In genomic region chr19:24998561-24998960, GRCm38 (mm10) we compare ENCODE assay signal across 8 mouse cellular contexts. TPM values are rescaled to one million over a fixed set of nuclear protein-coding genes. Genes with fewer than 3 reads are reported as not detected.
DNase-seq lines count a peak whose midpoint lies in the region; ATAC-seq and TF ChIP-seq lines count a peak whose summit lies in the region.

No protein-coding gene starts in this region.

- H3K27me3 ChIP-seq in erythroblast, embryonic 14.5 days (ENCODE audit: control insufficient read depth), result peaks cover 29% of the 10 kb centered on the region
- H3K27me3 ChIP-seq in kidney, embryonic 16.5 days (ENCODE audit: insufficient read depth, low read length), result peaks cover 27% of the 10 kb centered on the region
- 0 out of 2 replicates have a peak, but pooled peaks cover 7% of the 10 kb centered on the region for H3K27me3 ChIP-seq in intestine, postnatal 0 days (replicated peaks; ENCODE audit: control insufficient read depth, insufficient read depth, low read length)
- H3K27me3 ChIP-seq in midbrain, postnatal 0 days (ENCODE audit: insufficient read depth, low read length), result peaks cover 40% of the 10 kb centered on the region

- peak overlapping the region; percentile 76 for H3K9ac ChIP-seq in kidney, embryonic 16.5 days (replicated peaks; ENCODE audit: low read length)
- no peak overlapping the region for H3K9ac ChIP-seq in intestine, postnatal 0 days (ENCODE audit: low read depth, low read length)
- H3K9ac ChIP-seq in midbrain, postnatal 0 days (replicated peaks; ENCODE audit: low read length, poor library complexity, severe bottlenecking), result no peak overlapping the region

- peak overlapping the region; percentile 71 for H3K4me3 ChIP-seq in erythroblast, embryonic 14.5 days (replicated peaks)
- H3K4me3 ChIP-seq in kidney, embryonic 16.5 days (ENCODE audit: low read length), result peak overlapping the region; percentile 69; the same call in 1 of the 2 replicates
- H3K4me3 ChIP-seq in intestine, postnatal 0 days (ENCODE audit: low read depth, low read length), result peak overlapping the region; percentile 74
- H3K4me3 ChIP-seq in midbrain, postnatal 0 days (ENCODE audit: low read depth, low read length), result peak overlapping the region; percentile 73; the same call in 1 of the 2 replicates

- H3K36me3 ChIP-seq in erythroblast, embryonic 14.5 days (ENCODE audit: control insufficient read depth), result no peaks in the 10 kb centered on the region
- no peaks in the 10 kb centered on the region for H3K36me3 ChIP-seq in kidney, embryonic 16.5 days (ENCODE audit: insufficient read depth, low read length)
- H3K36me3 ChIP-seq in intestine, postnatal 0 days (ENCODE audit: control insufficient read depth, insufficient read depth), result no peaks in the 10 kb centered on the region
- no peaks in the 10 kb centered on the region for H3K36me3 ChIP-seq in midbrain, postnatal 0 days (ENCODE audit: insufficient read depth, low read length)

- H3K9me3 ChIP-seq in erythroblast, embryonic 14.5 days (ENCODE audit: control insufficient read depth, low read length), result no peaks in the 10 kb centered on the region
- no peaks in the 10 kb centered on the region for H3K9me3 ChIP-seq in kidney, embryonic 16.5 days (ENCODE audit: low read length)
- no peaks in the 10 kb centered on the region for H3K9me3 ChIP-seq in intestine, postnatal 0 days (ENCODE audit: control insufficient read depth)
- no peaks in the 10 kb centered on the region for H3K9me3 ChIP-seq in midbrain, postnatal 0 days (ENCODE audit: low read length)

- no peak for TF ChIP-seq CTCF in intestine, postnatal 0 days (IDR thresholded peaks at IDR 0.05; ENCODE audit: low read depth)
- TF ChIP-seq CTCF in midbrain, postnatal 0 days (IDR thresholded peaks at IDR 0.05), result no peak

- no peak overlapping the region for H3K27ac ChIP-seq in kidney, embryonic 16.5 days (ENCODE audit: low read length)
- H3K27ac ChIP-seq in intestine, postnatal 0 days (ENCODE audit: low read depth, low read length), result no peak overlapping the region
- no peak overlapping the region for H3K27ac ChIP-seq in midbrain, postnatal 0 days (ENCODE audit: low read depth, low read length)

- peak overlapping the region; percentile 97 for H3K4me2 ChIP-seq in kidney, embryonic 16.5 days (replicated peaks; ENCODE audit: low read depth, low read length)
- peak overlapping the region; percentile 92 for H3K4me2 ChIP-seq in intestine, postnatal 0 days (replicated peaks; ENCODE audit: low read depth)
- no peak overlapping the region for H3K4me2 ChIP-seq in midbrain, postnatal 0 days (ENCODE audit: low read depth, low read length, poor library complexity, severe bottlenecking)

- WGBS in kidney, embryonic 16.5 days, result 72% methylated on average over 5 of the region's 5 CpGs
- 74% methylated on average over 5 of the region's 5 CpGs for WGBS in intestine, postnatal 0 days
- 68% methylated on average over 5 of the region's 5 CpGs for WGBS in midbrain, postnatal 0 days

- H3K4me1 ChIP-seq in erythroblast, embryonic 14.5 days (ENCODE audit: control insufficient read depth), result peaks cover 39% of the 10 kb centered on the region
- H3K4me1 ChIP-seq in kidney, embryonic 16.5 days (ENCODE audit: insufficient read depth, low read length), result peaks cover 5% of the 10 kb centered on the region; the same call in 1 of the 2 replicates
- H3K4me1 ChIP-seq in intestine, postnatal 0 days (replicated peaks; ENCODE audit: control insufficient read depth, insufficient read depth, low read length), result no peaks in the 10 kb centered on the region
- H3K4me1 ChIP-seq in midbrain, postnatal 0 days (ENCODE audit: insufficient read depth, low read length), result no peaks in the 10 kb centered on the region

- no peak for DNase-seq in kidney, adult 11 months
- no peak for DNase-seq in midbrain, postnatal 0 days (ENCODE audit: low spot score)
- DNase-seq in adrenal gland, adult (ENCODE audit: inconsistent age in 2 of 2, low spot score in 1 of 2), result no peak

- no peak for ATAC-seq in erythroblast, adult 5-6 weeks (replicated peaks; ENCODE audit: low FRiP score, poor library complexity, severe bottlenecking)
- no peak for ATAC-seq in kidney, embryonic 16.5 days (ENCODE audit: low FRiP score, low TSS enrichment)
- no peak for ATAC-seq in intestine, postnatal 0 days
- no peak for ATAC-seq in midbrain, postnatal 0 days (ENCODE audit: low FRiP score)
- no peak for ATAC-seq in CD4-positive, CD25-positive, alpha-beta regulatory T cell, adult 4 months

RNA-seq across cellular contexts. Expression of gene Dock8, which starts 0.8 kb away (rescaled TPM):
- polyA plus RNA-seq in erythroblast, embryonic 14.5 days (2012), result 0.06 and 0.09 TPM in 2 replicates
- total RNA-seq in erythroblast, adult 5-6 weeks (2015; ENCODE audit: low replicate concordance), result 31.9 and 33.2 TPM in 2 replicates
- total RNA-seq in erythroblast, adult 5-6 weeks (2017; ENCODE audit: low replicate concordance), result 14.4 and 22.0 TPM in 2 replicates
- 3.9 and 6.2 TPM in 2 replicates for polyA plus RNA-seq in kidney, embryonic 16.5 days (2015; fragmentation: Nextera tagmentation; extraction: Ambion mirVana)
- 7.2 and 7.5 TPM in 2 replicates for polyA plus RNA-seq in intestine, postnatal 0 days (2015; fragmentation: Nextera tagmentation; extraction: Ambion mirVana)
- total RNA-seq in midbrain, postnatal 0 days (2014; rRNA removed), result 0.44 and 0.71 TPM in 2 replicates
- polyA plus RNA-seq in midbrain, postnatal 0 days (2015; fragmentation: Nextera tagmentation; extraction: Ambion mirVana), result 0.47 and 0.77 TPM in 2 replicates
- 100 to 1,000 TPM in 1 of 2 experiments, 10 to 100 TPM in 1; 97.2 to 114 TPM for polyA plus RNA-seq in CD4-positive, CD25-positive, alpha-beta regulatory T cell, adult 4 months (2017; shearing (Covaris generic))

RNA-seq across cellular contexts. Expression of gene Cbwd1, which starts 37.2 kb away (rescaled TPM):
- polyA plus RNA-seq in erythroblast, embryonic 14.5 days (2012), result 0.02 and 0.27 TPM in 2 replicates
- 1.5 and 14.4 TPM in 2 replicates for total RNA-seq in erythroblast, adult 5-6 weeks (2015; ENCODE audit: low replicate concordance)
- 6.2 and 12.4 TPM in 2 replicates for total RNA-seq in erythroblast, adult 5-6 weeks (2017; ENCODE audit: low replicate concordance)
- polyA plus RNA-seq in kidney, embryonic 16.5 days (2015; fragmentation: Nextera tagmentation; extraction: Ambion mirVana), result 17.7 and 23.3 TPM in 2 replicates
- polyA plus RNA-seq in intestine, postnatal 0 days (2015; fragmentation: Nextera tagmentation; extraction: Ambion mirVana), result 10.4 and 10.6 TPM in 2 replicates
- 9.5 and 11.7 TPM in 2 replicates for total RNA-seq in midbrain, postnatal 0 days (2014; rRNA removed)
- 6.6 and 6.8 TPM in 2 replicates for polyA plus RNA-seq in midbrain, postnatal 0 days (2015; fragmentation: Nextera tagmentation; extraction: Ambion mirVana)
- 10 to 100 TPM; 12.2 to 27.9 TPM for polyA plus RNA-seq in CD4-positive, CD25-positive, alpha-beta regulatory T cell, adult 4 months (2017; shearing (Covaris generic))

Comparison
In these comparisons a context has a peak if more than half of its experiments do, and no peak if none do; other contexts are left out.
1. RNA of gene Dock8, which starts 0.8 kb away (polyA plus RNA-seq): 97.2 to 114 TPM in CD4-positive, CD25-positive, alpha-beta regulatory T cell, adult 4 months; 7.2 to 7.5 TPM in intestine, postnatal 0 days, 3.9 to 6.2 TPM in kidney, embryonic 16.5 days, 0.47 to 0.77 TPM in midbrain, postnatal 0 days and 0.06 to 0.09 TPM in erythroblast, embryonic 14.5 days; every median in the first group is over 10 times any median in the second.
2. Peak in every context shown above with its lines, with median percentiles within 50 percentile points of each other: H3K4me3 ChIP-seq.